Mouse (Mus musculus): ENCODE results near the gene Rnf151.

GRCm38 (mm10) chr17:24746986-24747385, 29.1 kb upstream of the Rnf151 start:
- no peak for TF ChIP-seq CTCF (IDR thresholded peaks at IDR 0.05; ENCODE audit: insufficient read depth, low read depth, low read length)
- no peak for TF ChIP-seq POLR2A (IDR thresholded peaks at IDR 0.05; ENCODE audit: insufficient read depth, low read depth, low read length)
